9 mouse cellular contexts compared by ENCODE assay signal in the genomic region with DNA sequence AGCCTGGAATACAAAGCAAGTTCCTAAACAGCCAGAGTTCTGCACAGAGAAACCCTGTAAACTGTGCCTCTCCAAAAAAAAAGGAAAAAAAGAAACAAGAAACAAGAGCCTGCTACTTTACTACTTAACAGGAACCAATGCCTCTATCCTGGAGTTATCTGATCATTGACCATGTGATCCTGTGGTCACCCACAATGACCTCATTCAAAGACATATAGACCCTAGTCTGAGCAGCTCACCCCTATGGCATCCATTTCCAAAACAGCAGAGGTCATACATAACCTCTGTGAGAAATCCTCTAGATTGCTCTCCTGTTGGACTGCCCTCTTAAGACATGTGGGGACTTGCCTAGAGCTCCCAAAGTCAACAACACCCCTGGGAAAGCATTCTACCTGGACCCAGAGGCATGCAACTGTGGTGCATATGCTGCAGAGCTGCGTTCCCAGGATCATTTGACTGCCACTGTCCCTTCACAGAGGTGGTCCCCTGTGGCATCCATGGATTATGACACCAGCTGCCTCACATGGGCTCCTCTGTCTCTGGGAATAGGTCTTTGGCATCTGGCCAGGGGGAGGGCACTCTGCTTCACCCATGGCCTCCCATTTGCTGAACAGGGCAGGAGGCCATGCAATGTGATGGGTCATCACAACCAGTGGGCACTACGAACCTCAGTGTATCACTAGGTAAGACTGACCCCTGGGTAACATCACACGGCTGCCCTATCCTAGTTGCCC. TPM values are rescaled to one million over a fixed set of nuclear protein-coding genes. Genes with fewer than 3 reads are reported as not detected.
DNase-seq lines count a peak whose midpoint lies in the region; ATAC-seq lines count a peak whose summit lies in the region.
"Had no signal": no experiment of that assay in that cellular context is flagged by ENCODE, and none has a peak within 500 bp of the region (broad histone marks: within the 10 kb centered on the region; RNA-seq: fewer than 3 reads in every experiment).

No protein-coding gene starts in this region.

- H3K4me3 ChIP-seq in midbrain, embryonic 14.5 days (replicated peaks; ENCODE audit: low read depth, low read length), result no peak overlapping the region

- H3K4me2 ChIP-seq in midbrain, embryonic 14.5 days (ENCODE audit: low read length), result no peak overlapping the region

- no peaks in the 10 kb centered on the region for H3K4me1 ChIP-seq in midbrain, embryonic 14.5 days (ENCODE audit: control insufficient read depth, insufficient read depth, low read length)

- DNase-seq in heart, adult 11 months, result peak; percentile 92
- DNase-seq in heart, postnatal 36 days, result no peak
- peak; percentile 65 for DNase-seq in retina, postnatal 1 day
- DNase-seq in retina, embryonic 14.5 days (ENCODE audit: low spot score), result no peak
- DNase-seq in kidney, adult 9 months, result peak; percentile 53
- DNase-seq in midbrain, embryonic 14.5 days, result no peak
- DNase-seq in thymus, postnatal 25 days, result no peak
- no peak for DNase-seq in layer of hippocampus, adult 9-10 months (ENCODE audit: low spot score)

- WGBS in midbrain, embryonic 14.5 days, result 93% methylated on average over 3 of the region's 3 CpGs

- H3K27me3 ChIP-seq in midbrain, embryonic 14.5 days (ENCODE audit: control insufficient read depth, insufficient read depth, low read length), result no peaks in the 10 kb centered on the region

- H3K9ac ChIP-seq in midbrain, embryonic 14.5 days (replicated peaks; ENCODE audit: low read length), result no peak overlapping the region

- intact Hi-C loops in heart, postnatal 36 days (cut with DNase I), result no loop called here

- no peak for ATAC-seq in midbrain, embryonic 14.5 days (ENCODE audit: low FRiP score, low TSS enrichment)
- ATAC-seq: hindbrain, embryonic 16.5 days had no signal

- no peaks in the 10 kb centered on the region for H3K9me3 ChIP-seq in midbrain, embryonic 14.5 days (ENCODE audit: control insufficient read depth, low read length)

- H3K27ac ChIP-seq in midbrain, embryonic 14.5 days (replicated peaks; ENCODE audit: low read depth, low read length), result no peak overlapping the region

- 0 out of 2 replicates have a peak, but pooled peaks cover 3% of the 10 kb centered on the region for H3K36me3 ChIP-seq in midbrain, embryonic 14.5 days (ENCODE audit: control insufficient read depth, insufficient read depth, low read length)

RNA-seq across cellular contexts. Expression of gene Cdip1, which starts 12.8 kb away (rescaled TPM):
- 10 to 100 TPM; 59.0 to 66.1 TPM for total RNA-seq in heart, postnatal 36 days (2021)
- 98.1 and 103 TPM in 2 replicates for polyA plus RNA-seq in midbrain, embryonic 14.5 days (2014; fragmentation: Nextera tagmentation; extraction: Ambion mirVana)

RNA-seq across cellular contexts. Expression of gene Hmox2, which starts 51.2 kb away (rescaled TPM):
- total RNA-seq in heart, postnatal 36 days (2021), result 10 to 100 TPM; 72.2 to 88.2 TPM
- 91.6 and 96.4 TPM in 2 replicates for polyA plus RNA-seq in midbrain, embryonic 14.5 days (2014; fragmentation: Nextera tagmentation; extraction: Ambion mirVana)

RNA-seq across cellular contexts. Expression of gene 4930562C15Rik, which starts 57.9 kb away (rescaled TPM):
- not detected for total RNA-seq in heart, postnatal 36 days (2021)
- 0.42 and 0.61 TPM in 2 replicates for polyA plus RNA-seq in midbrain, embryonic 14.5 days (2014; fragmentation: Nextera tagmentation; extraction: Ambion mirVana)

RNA-seq across cellular contexts. Expression of gene Nmral1, which starts 58.2 kb away (rescaled TPM):
- total RNA-seq in heart, postnatal 36 days (2021), result 1 to 10 TPM; 2.8 to 3.4 TPM
- polyA plus RNA-seq in midbrain, embryonic 14.5 days (2014; fragmentation: Nextera tagmentation; extraction: Ambion mirVana), result 80.9 and 91.4 TPM in 2 replicates

Comparison
In these comparisons a context has a peak if more than half of its experiments do, and no peak if none do; other contexts are left out.
1. DNase-seq: peak in heart, adult 11 months (single experiment), retina, postnatal 1 day (single experiment) and kidney, adult 9 months (single experiment); none in heart, postnatal 36 days (0 of 2), retina, embryonic 14.5 days (single experiment), midbrain, embryonic 14.5 days (single experiment), thymus, postnatal 25 days (single experiment) and layer of hippocampus, adult 9-10 months (single experiment).